Mouse (Mus musculus) stomach, embryonic 14.5 days (tissue): Measurements from ENCODE around the gene Cngb1. TPM values are rescaled to one million over a fixed set of nuclear protein-coding genes. Genes with fewer than 3 reads are reported as not detected.

Experiments used
- ATAC-seq: fragments of 200-750 bp; cut with Nextera tagmentation; 2 replicates; pipeline ENCODE4 v1.8.0; 2017; ENCODE audit warnings: low read depth, moderate TSS enrichment; ENCODE audit not compliant: insufficient number of reproducible peaks, insufficient read depth, low FRiP score
- H3K27ac ChIP-seq: fragments of 300-500 bp; sonication (generic); 2 replicates; pipeline ENCODE4 v1.5.1; 2014; ENCODE audit warnings: mild to moderate bottlenecking, low read length, moderate library complexity, mixed read lengths
- H3K27me3 ChIP-seq: fragments of 300-500 bp; sonication (generic); 2 replicates; pipeline ENCODE4 v1.6.1; 2014; ENCODE audit warnings: low read length, control low read depth, mixed read lengths; ENCODE audit not compliant: control insufficient read depth, insufficient read depth
- H3K36me3 ChIP-seq: fragments of 300-500 bp; sonication (generic); 2 replicates; pipeline ENCODE4 v1.6.1; 2014; ENCODE audit warnings: mild to moderate bottlenecking, control low read depth, low read length, moderate library complexity, mixed read lengths; ENCODE audit not compliant: control insufficient read depth, insufficient read depth
- H3K4me1 ChIP-seq: fragments of 300-500 bp; sonication (generic); 2 replicates; pipeline ENCODE4 v1.6.1; 2014; ENCODE audit warnings: low read length, control low read depth, mixed read lengths; ENCODE audit not compliant: control insufficient read depth, insufficient read depth
- H3K4me2 ChIP-seq: fragments of 300-500 bp; sonication (generic); replicated peaks from 2 replicates; pipeline ENCODE4 v1.6.1; 2014; ENCODE audit warnings: low read depth, low read length, control low read depth
- H3K4me3 ChIP-seq: fragments of 300-500 bp; sonication (generic); 2 replicates; pipeline ENCODE4 v1.5.1; 2014; ENCODE audit warnings: low read depth, low read length, control low read depth
- H3K9ac ChIP-seq: fragments of 300-500 bp; sonication (generic); replicated peaks from 2 replicates; pipeline ENCODE4 v1.6.1; 2014; ENCODE audit warnings: low read depth, mild to moderate bottlenecking, control low read depth, low read length, moderate library complexity, mixed read lengths
- H3K9me3 ChIP-seq: fragments of 300-500 bp; sonication (generic); 2 replicates; pipeline ENCODE4 v1.6.1; 2016; ENCODE audit warnings: low read depth, low read length, control low read depth; ENCODE audit not compliant: control insufficient read depth
- WGBS: fragments of 180-500 bp; shearing (Covaris S2); extraction: QIAGEN DNeasy Blood & Tissue Kit; methylation state at CpG from one replicate; pipeline ENCODE4 v1.1.7; 2014; 5-methylcytosine and 5-hydroxymethylcytosine counted together
- polyA plus RNA-seq: library from polyadenylated mRNA; unstranded; fragments of >200 nt; fragmentation: Nextera tagmentation; extraction: Ambion mirVana; gene quantifications from 2 replicates; pipeline ENCODE4 v1.2.1, GENCODE M21; 2014

The Cngb1 gene
- polyA plus RNA-seq, 1 experiment from 2014 or later, result 0.04 TPM

DNA sequence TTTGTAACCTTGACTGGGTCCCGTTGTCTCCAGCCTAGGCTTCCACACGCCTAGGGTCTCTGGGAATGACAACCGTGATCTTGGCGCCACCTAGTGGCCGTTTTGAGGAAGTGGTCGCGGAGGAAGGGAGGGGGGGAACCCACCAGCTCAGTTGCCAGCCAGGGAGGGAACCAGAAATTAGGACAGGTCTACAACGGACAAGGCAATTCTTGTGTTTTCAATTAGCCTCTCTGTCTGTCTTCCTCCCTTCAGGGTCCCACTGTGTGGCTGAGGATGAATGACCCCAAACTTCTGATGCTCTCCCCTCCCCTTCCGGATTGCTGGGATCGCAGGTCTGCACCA, 102.4 kb downstream of the Cngb1 start:
- H3K9me3 ChIP-seq, result no peaks in the 10 kb centered on the region
- H3K27me3 ChIP-seq, result no peaks in the 10 kb centered on the region
- WGBS, result 18% methylated on average over 10 of the region's 10 CpGs
- ATAC-seq, result peak; percentile 72; the same call in 1 of the 2 replicates
- H3K4me1 ChIP-seq, result no peaks in the 10 kb centered on the region
- no peak overlapping the region for H3K27ac ChIP-seq
- no peak overlapping the region for H3K9ac ChIP-seq
- no peak overlapping the region for H3K4me3 ChIP-seq
- no peaks in the 10 kb centered on the region for H3K36me3 ChIP-seq
- H3K4me2 ChIP-seq, result no peak overlapping the region

DNA sequence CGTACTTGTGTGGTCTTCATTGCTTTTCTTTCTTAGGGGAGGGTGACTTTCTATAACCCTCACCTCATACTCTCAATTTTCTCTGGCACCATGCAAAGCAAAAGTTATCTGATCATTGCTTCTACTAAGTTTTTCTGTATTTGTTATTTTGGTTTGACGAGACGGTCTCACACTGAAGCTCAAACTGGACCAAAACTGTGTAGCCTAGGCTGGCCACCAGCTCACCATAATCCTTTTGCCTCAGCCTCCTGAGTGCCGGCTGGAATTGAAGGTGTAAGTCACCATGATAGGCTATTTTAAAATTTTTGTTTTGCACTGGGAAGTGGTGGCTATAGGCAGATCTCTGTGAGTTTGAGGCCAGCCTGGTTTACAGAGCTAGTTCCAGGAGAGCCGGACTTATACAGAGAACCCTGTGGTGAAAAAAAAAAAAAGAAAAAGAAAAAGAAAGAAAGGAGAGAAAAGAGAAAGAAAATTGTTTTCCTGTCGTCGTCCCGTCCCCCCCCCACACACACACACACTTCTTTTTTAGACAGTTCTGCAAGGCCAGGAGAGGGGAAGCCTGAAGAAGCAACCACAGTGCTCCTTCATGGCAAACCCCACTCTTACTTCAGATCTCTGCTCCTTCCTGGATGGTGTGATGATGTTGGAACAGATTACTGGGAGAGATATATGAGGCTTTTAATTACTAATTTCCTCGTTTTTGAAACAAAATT, 102.9 kb downstream of the Cngb1 start:
- Histone ChIP-seq H3K36me3 (no peaks in the 10 kb centered on the region), H3K27ac (no peak overlapping the region), H3K9ac (no peak overlapping the region), H3K4me3 (no peak overlapping the region), H3K9me3 (no peaks in the 10 kb centered on the region), H3K27me3 (no peaks in the 10 kb centered on the region), H3K4me1 (no peaks in the 10 kb centered on the region), H3K4me2 (no peak overlapping the region)
- no peak for ATAC-seq
- 52% methylated on average over 9 of the region's 9 CpGs for WGBS

DNA sequence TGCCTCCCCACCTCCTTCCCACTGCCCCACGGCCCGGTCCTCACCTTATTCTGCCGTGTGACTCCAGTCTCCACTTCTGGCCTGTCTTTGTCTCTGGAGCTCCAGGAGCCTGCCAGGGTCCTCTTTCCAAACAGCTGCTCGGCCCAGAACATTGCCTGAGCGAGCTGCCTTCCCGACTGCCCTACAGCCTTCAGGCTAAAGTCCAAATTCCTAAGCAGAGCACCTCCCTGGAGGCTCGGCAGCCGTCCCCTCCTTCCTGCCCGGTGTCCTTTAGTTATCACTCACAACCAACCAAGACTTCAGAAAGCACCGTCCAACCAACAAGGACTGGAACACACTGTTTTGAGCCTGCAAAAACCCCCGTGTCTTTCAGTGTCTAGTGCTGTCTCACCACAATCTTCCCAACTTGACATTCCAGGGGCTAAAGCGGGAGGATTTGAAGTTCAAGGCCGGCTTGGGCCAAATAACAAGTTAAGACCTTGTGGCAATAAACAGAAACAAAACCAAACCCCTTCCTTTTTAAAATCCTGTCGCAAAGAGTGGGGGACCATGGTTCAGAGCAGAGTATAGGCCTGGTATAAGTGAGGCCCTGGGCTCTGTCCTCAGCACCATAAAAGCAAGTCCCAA, 103.6 kb downstream of the Cngb1 start, which contains the start of gene Kifc3:
TSS of gene Kifc3 (minus strand) at position 164 of the 627 bp plus-strand sequence.
- Histone ChIP-seq H3K4me1 (no peaks in the 10 kb centered on the region), H3K4me3 (no peak within 1 kb of the TSS), H3K27ac (no peak within 1 kb of the TSS), H3K9ac (no peak within 1 kb of the TSS), H3K27me3 (no peaks in the 10 kb centered on the region), H3K36me3 (no peaks in the 10 kb centered on the region), H3K9me3 (no peaks in the 10 kb centered on the region), H3K4me2 (no peak within 1 kb of the TSS)
- no peak for ATAC-seq
- 61% methylated on average over 14 of the region's 14 CpGs for WGBS

DNA sequence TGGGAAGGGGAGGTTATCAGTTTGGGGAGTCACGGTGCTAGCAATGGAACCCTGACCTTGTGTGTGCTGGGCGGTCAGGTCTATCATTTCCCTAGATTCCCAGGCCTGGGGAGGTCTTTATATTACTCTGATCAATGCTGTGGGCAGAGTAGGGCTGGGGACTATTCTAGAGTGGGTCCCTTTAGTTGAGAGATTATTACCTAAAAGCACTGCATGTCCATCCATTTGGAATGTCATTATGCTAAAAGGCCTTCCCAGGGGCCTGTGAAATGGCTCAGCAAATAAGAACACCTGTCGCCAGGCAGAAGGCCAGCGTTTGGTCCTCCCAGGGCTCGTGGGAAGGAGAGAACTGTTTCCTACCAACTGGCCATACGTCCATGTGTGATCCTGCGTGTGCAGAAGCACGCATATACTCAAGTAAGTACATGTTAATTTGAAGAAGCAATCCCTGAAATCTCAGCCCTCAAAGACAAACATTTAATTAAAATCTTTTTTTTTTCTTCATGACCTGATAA, 104.3 kb downstream of the Cngb1 start:
- no peaks in the 10 kb centered on the region for H3K4me1 ChIP-seq
- H3K27me3 ChIP-seq, result no peaks in the 10 kb centered on the region
- H3K36me3 ChIP-seq, result no peaks in the 10 kb centered on the region
- no peak overlapping the region for H3K27ac ChIP-seq
- no peak overlapping the region for H3K4me3 ChIP-seq
- 73% methylated on average over 8 of the region's 8 CpGs for WGBS
- no peak for ATAC-seq
- no peak overlapping the region for H3K9ac ChIP-seq
- H3K9me3 ChIP-seq, result no peaks in the 10 kb centered on the region
- no peak overlapping the region for H3K4me2 ChIP-seq

DNA sequence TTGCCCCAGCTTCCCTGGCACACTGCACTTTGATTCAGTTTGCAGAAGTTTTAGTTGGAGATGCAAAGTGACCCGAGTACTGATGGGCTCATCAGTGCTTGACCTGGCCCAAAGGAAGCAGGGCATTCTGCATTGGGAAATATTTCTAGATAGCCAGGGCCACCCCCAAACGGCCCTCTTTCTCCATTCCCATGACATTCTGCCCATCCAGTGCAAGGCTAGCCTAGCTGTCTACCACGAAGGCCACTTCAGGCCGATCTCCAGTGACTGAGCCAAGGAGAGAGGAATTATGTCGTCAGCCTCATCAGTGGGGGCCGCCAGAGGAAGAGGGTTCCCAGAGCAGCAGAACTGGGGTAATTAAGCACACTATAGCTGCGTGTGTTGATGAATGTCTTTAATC, 104.9 kb downstream of the Cngb1 start:
- no peaks in the 10 kb centered on the region for H3K9me3 ChIP-seq
- 69% methylated on average over 7 of the region's 7 CpGs for WGBS
- no peak overlapping the region for H3K4me2 ChIP-seq
- H3K27me3 ChIP-seq, result no peaks in the 10 kb centered on the region
- ATAC-seq, result no peak
- H3K27ac ChIP-seq, result no peak overlapping the region
- H3K36me3 ChIP-seq, result no peaks in the 10 kb centered on the region
- H3K4me3 ChIP-seq, result no peak overlapping the region
- H3K4me1 ChIP-seq, result no peaks in the 10 kb centered on the region
- H3K9ac ChIP-seq, result no peak overlapping the region

DNA sequence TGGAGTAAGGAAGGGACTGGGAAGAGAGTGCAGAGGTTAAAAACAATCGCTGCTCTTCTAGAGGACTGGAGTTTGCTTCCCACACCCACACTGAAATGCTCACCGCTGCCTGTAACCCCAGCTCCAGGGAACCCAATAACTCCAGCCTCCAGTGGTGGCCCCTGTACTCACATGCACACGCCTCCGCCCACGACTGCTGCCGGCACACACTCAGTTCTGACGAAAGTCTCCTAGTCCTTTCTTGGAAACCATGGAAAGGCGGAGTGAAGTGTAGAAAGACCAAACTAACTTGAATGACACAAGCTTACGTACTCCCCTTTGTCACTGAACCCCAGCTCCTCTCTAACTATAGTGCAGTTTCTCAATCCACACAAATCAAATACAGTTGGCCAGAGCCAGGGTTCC, 106.4 kb downstream of the Cngb1 start:
- ATAC-seq, result no peak
- H3K9ac ChIP-seq, result no peak overlapping the region
- H3K4me3 ChIP-seq, result no peak overlapping the region
- WGBS, result 74% methylated on average over 9 of the region's 9 CpGs
- no peaks in the 10 kb centered on the region for H3K4me1 ChIP-seq
- H3K27me3 ChIP-seq, result no peaks in the 10 kb centered on the region
- no peak overlapping the region for H3K4me2 ChIP-seq
- H3K27ac ChIP-seq, result no peak overlapping the region
- no peaks in the 10 kb centered on the region for H3K36me3 ChIP-seq
- no peaks in the 10 kb centered on the region for H3K9me3 ChIP-seq

DNA sequence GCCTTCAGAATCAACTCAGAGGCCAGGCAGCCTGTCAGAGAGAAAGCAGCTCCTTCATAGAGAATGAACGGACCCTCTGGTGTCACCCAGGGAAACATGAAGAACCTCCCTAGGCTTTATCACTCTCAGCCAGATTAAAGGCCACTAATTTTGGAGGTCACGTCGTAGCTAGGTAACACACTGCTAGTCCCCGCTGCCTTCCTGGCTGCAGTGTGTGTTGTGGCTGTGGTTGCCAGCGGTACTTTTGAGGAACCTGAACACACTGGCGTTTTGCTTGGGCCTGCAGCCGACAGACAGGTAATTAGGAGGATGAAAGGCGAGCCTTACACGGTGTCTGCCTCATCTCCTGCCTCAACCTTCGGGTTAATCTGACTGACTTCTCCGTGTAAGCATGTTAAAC, 110.7 kb downstream of the Cngb1 start:
- H3K4me1 ChIP-seq, result no peaks in the 10 kb centered on the region
- H3K9ac ChIP-seq, result no peak overlapping the region
- ATAC-seq, result no peak
- H3K36me3 ChIP-seq, result no peaks in the 10 kb centered on the region
- H3K9me3 ChIP-seq, result no peaks in the 10 kb centered on the region
- 59% methylated on average over 11 of the region's 11 CpGs for WGBS
- no peak overlapping the region for H3K4me3 ChIP-seq
- H3K4me2 ChIP-seq, result no peak overlapping the region
- H3K27ac ChIP-seq, result no peak overlapping the region
- no peaks in the 10 kb centered on the region for H3K27me3 ChIP-seq

DNA sequence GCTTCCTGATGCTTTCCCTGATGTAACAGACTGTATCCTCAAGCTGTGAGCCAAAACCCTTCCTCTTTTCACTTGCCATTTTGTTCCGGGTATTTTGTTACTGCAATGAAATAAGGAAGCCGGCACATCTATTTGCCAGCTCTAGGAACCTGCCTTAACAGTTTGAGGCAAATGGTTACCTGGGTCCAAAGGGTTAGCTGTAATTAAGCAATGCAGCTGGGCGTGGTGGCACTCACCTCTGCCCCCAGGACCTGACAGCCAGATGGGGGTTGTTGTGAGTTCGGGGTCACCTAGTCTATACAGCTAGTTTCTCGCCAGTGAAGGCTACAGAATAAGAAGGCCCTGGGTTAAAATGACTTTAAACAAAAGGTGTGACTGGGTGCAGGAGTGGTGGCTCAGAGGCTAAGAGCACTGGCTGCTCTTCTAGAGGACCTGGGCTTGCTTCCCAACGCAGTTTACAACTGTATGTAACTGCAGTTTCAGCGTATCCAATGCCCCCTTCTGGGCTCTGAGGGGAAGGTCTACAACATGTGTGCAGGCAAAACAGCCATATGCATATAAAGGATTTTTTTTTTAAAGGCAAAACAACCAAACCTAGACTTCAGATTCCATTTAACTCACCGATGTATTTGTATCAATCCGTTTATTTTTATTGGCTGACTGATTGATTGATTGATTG, 114.7 kb downstream of the Cngb1 start:
- no peak overlapping the region for H3K4me2 ChIP-seq
- no peak overlapping the region for H3K9ac ChIP-seq
- no peak for ATAC-seq
- H3K9me3 ChIP-seq, result no peaks in the 10 kb centered on the region
- no peaks in the 10 kb centered on the region for H3K36me3 ChIP-seq
- H3K27ac ChIP-seq, result no peak overlapping the region
- no peak overlapping the region for H3K4me3 ChIP-seq
- no peaks in the 10 kb centered on the region for H3K27me3 ChIP-seq
- WGBS, result 81% methylated on average over 9 of the region's 9 CpGs
- no peaks in the 10 kb centered on the region for H3K4me1 ChIP-seq
